Mouse (Mus musculus) kidney, adult 2 months (tissue): ENCODE measurements around the gene Arap1. TPM values are rescaled to one million over a fixed set of nuclear protein-coding genes. Genes with fewer than 3 reads are reported as not detected.
A peak's percentile ranks its signal among the peaks of the same experiment; 100 is the strongest.

Experiments used
- DNase-seq: peaks from one replicate; pipeline ENCODE4 v3.0.0; 2021
- H3K27ac ChIP-seq: fragments of 200-500 bp; 2 replicates; pipeline ENCODE4 v1.5.1; 2012; ENCODE audit warnings: low read depth, low read length, control low read depth, inconsistent platforms; ENCODE audit not compliant: insufficient read depth
- H3K27me3 ChIP-seq: fragments of 200-500 bp; replicated peaks from 2 replicates; pipeline ENCODE4 v1.6.1; 2012; ENCODE audit warnings: mild to moderate bottlenecking, moderate library complexity, low read length, inconsistent platforms; ENCODE audit not compliant: control insufficient read depth, insufficient read depth
- H3K36me3 ChIP-seq: fragments of 200-500 bp; 2 replicates; pipeline ENCODE4 v1.6.1; 2012; ENCODE audit warnings: mild to moderate bottlenecking, moderate library complexity, low read length, inconsistent platforms; ENCODE audit not compliant: control insufficient read depth, insufficient read depth
- H3K4me1 ChIP-seq: fragments of 200-500 bp; 2 replicates; pipeline ENCODE4 v1.6.1; 2011; ENCODE audit warnings: low read length; ENCODE audit not compliant: control insufficient read depth, insufficient read depth
- H3K4me3 ChIP-seq: fragments of 200-500 bp; 2 replicates; pipeline ENCODE4 v1.5.1; 2011; ENCODE audit warnings: mild to moderate bottlenecking, low read depth, low read length, control low read depth; ENCODE audit not compliant: insufficient read depth
- CTCF ChIP-seq: fragments of 200-500 bp; conservative IDR thresholded peaks from 2 replicates; pipeline ENCODE4 v1.5.1; 2011; ENCODE audit warnings: low read depth, mild to moderate bottlenecking, control low read depth, low read length, moderate library complexity, mixed read lengths; ENCODE audit not compliant: insufficient read depth, insufficient read length
- POLR2A ChIP-seq: fragments of 200-500 bp; IDR thresholded peaks from one replicate; pipeline ENCODE4 v1.6.1; 2011; ENCODE audit warnings: low read depth, low read length, control low read depth
- WGBS: fragments of 180-500 bp; shearing (Covaris S2); methylation state at CpG from one replicate; pipeline ENCODE4 v1.1.7; 2018; 5-methylcytosine and 5-hydroxymethylcytosine counted together
- polyA plus RNA-seq: library from polyadenylated mRNA; depleted of rRNA; stranded (reverse); fragments of >200 nt; gene quantifications from 2 replicates; pipeline ENCODE4 v1.2.3, GENCODE M21; 2012

The Arap1 gene
- polyA plus RNA-seq, 1 experiment, result 69.7 TPM

DNA sequence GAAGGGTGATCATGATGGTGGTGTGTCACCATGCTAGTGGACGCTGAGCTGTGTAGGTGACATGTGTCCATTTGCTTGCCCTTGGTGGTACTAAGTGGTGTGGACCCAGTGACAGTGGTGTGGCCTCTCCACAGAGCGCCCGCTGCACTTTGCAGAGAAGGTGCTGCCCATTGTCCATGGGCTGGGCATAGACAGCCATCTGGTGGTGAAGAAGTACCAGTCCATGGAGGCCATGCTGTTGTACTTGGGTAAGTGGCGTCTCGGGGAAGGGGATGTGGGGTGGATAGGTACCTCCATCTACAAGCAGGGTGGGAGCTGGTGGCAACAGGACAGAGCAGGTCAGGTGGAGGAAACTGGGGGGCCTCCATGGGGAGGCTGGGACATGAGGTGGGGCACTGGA is 56.0 kb downstream of the Arap1 start:
- H3K27me3 ChIP-seq, result no peaks in the 10 kb centered on the region
- H3K4me3 ChIP-seq, result no peak overlapping the region
- H3K36me3 ChIP-seq, result no peaks in the 10 kb centered on the region
- WGBS, result 89% methylated on average over 5 of the region's 5 CpGs
- H3K4me1 ChIP-seq, result no peaks in the 10 kb centered on the region
- peak; percentile 40 for TF ChIP-seq CTCF
- no peak for TF ChIP-seq POLR2A
- DNase-seq, result no peak
- H3K27ac ChIP-seq, result no peak overlapping the region

DNA sequence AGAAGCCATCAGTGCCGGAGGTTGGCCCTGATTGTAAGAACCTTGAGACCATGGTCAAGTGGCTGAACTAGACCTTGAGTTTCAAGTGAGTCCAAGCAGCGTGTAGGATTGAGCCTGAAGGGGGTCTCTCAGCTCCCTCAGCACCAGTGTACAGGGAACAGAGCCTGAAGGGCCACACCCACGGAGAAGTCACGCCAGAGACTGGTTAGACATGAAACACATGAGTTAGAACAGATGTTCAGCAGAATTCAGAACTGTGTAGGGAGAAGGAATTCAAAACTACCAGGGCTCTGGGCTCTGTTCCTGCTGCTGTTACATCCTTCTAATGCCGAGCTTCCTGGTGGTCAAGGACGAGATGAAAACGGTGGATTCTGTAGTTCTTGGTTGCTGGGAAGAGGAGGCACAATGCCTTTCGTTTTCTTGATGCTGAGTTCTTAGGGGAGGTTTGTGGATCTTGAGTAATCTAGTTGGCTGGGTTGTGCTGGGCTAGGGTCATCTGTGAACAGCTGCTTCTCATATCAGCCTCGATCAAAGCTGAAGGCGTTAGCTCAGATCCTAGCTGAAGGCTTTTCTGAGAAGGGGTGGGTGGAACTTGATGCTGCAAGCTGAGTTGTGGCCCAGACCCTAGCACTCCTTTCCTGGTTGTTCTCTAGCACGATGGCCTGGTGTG is 62.5 kb downstream of the Arap1 start, which contains the start of gene Gm45837:
TSS of gene Gm45837 (plus strand) at position 620 of the 670 bp plus-strand sequence.
- no peak for TF ChIP-seq CTCF
- no peaks in the 10 kb centered on the region for H3K36me3 ChIP-seq

DNA sequence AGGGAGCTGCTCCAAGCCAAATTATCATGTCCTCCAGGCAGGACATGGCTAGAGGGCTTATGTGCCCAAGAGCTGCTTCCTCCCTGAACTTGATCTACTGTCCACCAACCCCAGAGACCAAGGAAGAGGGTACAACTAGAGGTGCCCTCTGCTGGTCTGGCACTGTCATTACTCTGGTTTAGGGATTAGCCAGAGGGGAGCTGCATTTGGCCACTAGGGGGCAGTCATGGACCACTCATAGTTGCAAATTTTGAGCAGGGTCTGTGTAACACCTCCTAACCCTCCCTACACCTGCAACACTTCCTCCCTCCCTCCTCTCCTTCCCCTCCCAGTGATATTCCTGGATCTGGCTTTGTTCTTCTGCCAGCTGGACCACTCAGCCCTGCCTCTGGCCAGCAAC is 64.9 kb downstream of the Arap1 start:
- H3K27me3 ChIP-seq, result no peaks in the 10 kb centered on the region
- DNase-seq, result peak; percentile 80
- no peak overlapping the region for H3K27ac ChIP-seq
- H3K4me1 ChIP-seq, result no peaks in the 10 kb centered on the region
- H3K4me3 ChIP-seq, result no peak overlapping the region
- peak; percentile 99 for TF ChIP-seq CTCF
- no peak for TF ChIP-seq POLR2A
- no peaks in the 10 kb centered on the region for H3K36me3 ChIP-seq

More for the DNA sequence above, 62.5 kb downstream of the Arap1 start, which contains the start of gene Gm45837:
- DNase-seq, result no peak
- no peak within 1 kb of the TSS for H3K27ac ChIP-seq
- no peak within 1 kb of the TSS for H3K4me3 ChIP-seq
- H3K4me1 ChIP-seq, result no peaks in the 10 kb centered on the region
- H3K27me3 ChIP-seq, result no peaks in the 10 kb centered on the region
- 64% methylated on average over 11 of the region's 11 CpGs for WGBS

DNA sequence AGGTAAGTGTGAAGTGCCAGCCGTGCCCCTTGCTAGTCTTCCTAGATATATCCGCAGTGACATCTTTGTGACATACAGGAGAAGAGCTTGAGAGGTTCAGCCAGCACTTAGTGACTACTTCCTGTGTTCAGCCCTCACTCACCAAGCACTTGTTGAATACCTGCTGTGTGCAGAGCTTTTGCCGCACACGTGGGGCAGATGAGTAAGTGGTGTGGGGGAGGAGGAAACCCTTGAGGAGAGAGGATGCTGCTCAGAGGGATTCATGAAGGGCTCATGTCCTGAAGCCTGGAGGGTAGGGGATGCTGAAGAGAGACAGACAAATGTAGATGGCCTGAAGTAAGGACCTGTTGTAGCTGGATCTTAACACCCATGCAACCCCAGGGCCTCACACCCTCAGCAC is 66.3 kb downstream of the Arap1 start:
- WGBS, result 66% methylated on average over 4 of the region's 4 CpGs
- TF ChIP-seq POLR2A (no peak), CTCF (no peak)
- H3K36me3 ChIP-seq, result no peaks in the 10 kb centered on the region
- no peaks in the 10 kb centered on the region for H3K4me1 ChIP-seq
- no peaks in the 10 kb centered on the region for H3K27me3 ChIP-seq
- DNase-seq, result no peak
- H3K4me3 ChIP-seq, result no peak overlapping the region
- no peak overlapping the region for H3K27ac ChIP-seq

DNA sequence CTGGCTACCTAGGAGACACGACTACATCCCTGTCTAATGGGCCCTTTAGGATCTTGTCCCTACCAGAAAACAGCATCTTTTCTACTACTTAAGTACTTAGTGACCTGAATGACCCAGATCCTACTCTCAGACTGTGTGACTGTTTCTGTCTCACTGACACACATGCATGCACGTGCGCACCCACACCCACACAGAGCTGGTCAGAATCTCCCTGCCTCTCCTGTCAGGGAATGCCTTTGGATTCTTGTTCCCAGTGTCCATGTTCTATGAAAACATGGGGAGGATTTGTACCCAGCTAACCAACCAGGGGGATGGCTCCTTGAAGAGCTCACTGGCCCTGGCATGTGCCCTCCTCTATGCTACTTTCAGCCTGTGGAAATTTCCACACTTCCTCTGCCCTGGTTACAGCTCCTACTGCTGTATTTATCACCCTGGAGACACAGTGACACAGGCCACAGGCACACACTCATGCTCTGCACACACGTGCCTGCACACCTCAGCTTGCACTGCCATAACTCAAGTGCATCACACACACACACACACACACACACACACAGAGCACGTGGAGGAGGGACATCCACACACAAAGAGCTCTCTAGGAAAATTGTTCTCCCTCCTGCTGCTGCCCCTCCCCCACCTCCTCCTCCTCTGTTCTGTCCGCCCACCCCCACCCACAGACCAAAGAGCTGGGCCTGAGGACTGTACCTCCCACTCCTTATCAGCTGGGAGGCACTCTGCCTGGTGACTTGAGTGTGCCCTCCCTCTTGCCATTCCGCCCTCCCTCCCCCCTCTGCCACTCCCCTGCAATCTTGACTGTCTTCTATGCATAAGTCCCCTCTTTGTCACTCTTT is 67.0 kb downstream of the Arap1 start:
- Histone ChIP-seq H3K27me3 (no peaks in the 10 kb centered on the region), H3K4me3 (no peak overlapping the region), H3K4me1 (no peaks in the 10 kb centered on the region), H3K27ac (no peak overlapping the region), H3K36me3 (no peaks in the 10 kb centered on the region)
- DNase-seq, result no peak
- TF ChIP-seq POLR2A, result no peak
- no peak for TF ChIP-seq CTCF
- WGBS, result 48% methylated on average over 7 of the region's 7 CpGs

DNA sequence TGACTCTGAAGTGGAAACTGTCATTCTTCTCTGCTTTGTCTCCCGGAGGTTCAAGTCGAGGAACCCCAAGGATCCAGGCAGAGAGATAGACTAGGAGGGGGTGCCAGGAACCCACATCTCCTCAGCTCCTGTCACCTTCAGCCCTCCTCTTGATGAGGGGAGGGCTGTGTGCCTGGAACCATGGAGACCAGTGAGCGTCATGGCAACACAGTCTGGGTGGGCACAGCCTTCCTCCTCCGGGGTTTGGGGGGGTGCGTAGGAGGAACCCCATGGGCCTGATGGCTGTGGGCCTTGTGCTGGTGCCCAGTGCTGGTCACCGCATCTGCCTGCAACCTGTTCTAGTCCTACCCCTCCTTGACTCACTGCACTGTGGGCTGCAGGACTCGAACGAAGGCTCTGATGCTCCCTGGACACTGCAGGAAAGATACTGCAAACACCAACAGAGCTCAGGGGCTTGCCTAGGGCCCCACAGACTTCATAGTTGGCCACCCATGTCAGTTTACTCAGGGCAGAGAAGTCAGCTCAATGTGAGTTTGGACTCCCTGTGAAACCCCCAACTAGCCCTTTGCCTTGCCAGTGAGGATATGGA is 67.7 kb downstream of the Arap1 start:
- Histone ChIP-seq H3K27ac (no peak overlapping the region), H3K27me3 (no peaks in the 10 kb centered on the region), H3K4me3 (no peak overlapping the region), H3K4me1 (no peaks in the 10 kb centered on the region), H3K36me3 (no peaks in the 10 kb centered on the region)
- no peak for DNase-seq
- TF ChIP-seq CTCF (no peak), POLR2A (no peak)
- WGBS, result 37% methylated on average over 8 of the region's 8 CpGs

DNA sequence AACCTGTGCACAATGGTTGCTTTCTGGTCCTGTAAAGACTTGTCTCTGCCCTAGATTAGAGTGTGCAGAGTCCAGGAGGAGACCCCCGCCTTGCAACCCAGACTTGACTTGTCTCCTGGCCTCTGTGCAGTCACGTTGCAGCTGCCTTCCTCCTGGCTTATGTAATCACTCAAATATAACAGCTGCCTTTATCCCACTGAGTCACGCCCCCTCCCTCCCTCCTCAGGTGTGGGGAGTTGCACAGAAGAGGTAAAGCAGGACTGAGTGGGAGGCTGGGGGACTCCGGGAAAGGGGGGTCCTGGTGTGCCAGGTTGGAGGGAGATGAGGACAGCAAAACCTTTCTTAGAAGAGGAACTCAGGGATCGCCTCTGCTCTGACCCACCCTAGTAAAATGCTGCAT is 68.5 kb downstream of the Arap1 start:
- no peaks in the 10 kb centered on the region for H3K27me3 ChIP-seq
- H3K36me3 ChIP-seq, result no peaks in the 10 kb centered on the region
- TF ChIP-seq POLR2A, result no peak
- no peak for TF ChIP-seq CTCF
- 60% methylated on average over 5 of the region's 5 CpGs for WGBS
- no peak overlapping the region for H3K4me3 ChIP-seq
- DNase-seq, result no peak
- H3K27ac ChIP-seq, result no peak overlapping the region
- H3K4me1 ChIP-seq, result no peaks in the 10 kb centered on the region
